Mouse (Mus musculus): ENCODE data around the gene Mmp8. TPM values are rescaled to one million over a fixed set of nuclear protein-coding genes. Genes with fewer than 3 reads are reported as not detected.

Mmp8 gene
- polyA plus RNA-seq, 1 experiment from 2014 or later = 0.79 TPM

DNA sequence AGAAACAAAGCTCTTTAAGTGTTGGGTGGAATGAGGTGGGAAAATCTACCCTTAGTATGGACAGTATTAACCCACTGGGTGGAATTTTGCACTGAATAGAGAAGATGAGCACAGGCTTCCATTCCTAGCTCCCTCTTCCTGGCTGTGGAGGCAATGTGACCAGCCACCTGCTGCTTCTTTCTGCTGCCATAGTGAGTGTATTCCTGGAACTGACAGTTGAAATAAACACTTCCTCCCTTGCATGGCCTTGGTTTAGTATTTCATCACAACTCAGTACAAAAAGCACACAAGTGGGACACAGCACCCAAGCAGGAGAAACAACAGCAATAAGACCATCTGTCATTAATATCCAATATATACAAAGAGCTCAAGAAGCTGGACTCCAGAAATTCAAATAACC, 6.3 kb upstream of the Mmp8 start:
- Histone ChIP-seq H3K4me3 (ENCODE audit: low read depth, low read length) (no peak overlapping the region), H3K27ac (replicated peaks; ENCODE audit: low read depth, low read length) (no peak overlapping the region), H3K4me2 (ENCODE audit: low read depth, low read length) (no peak overlapping the region), H3K4me1 (ENCODE audit: control insufficient read depth, insufficient read depth, low read length) (no peaks in the 10 kb centered on the region), H3K9me3 (ENCODE audit: control insufficient read depth, low read length) (no peaks in the 10 kb centered on the region), H3K27me3 (replicated peaks; ENCODE audit: control insufficient read depth, insufficient read depth, low read length) (no peaks in the 10 kb centered on the region), H3K9ac (ENCODE audit: low read depth, low read length) (no peak overlapping the region), H3K36me3 (ENCODE audit: control insufficient read depth, insufficient read depth, low read length) (no peaks in the 10 kb centered on the region)
- ATAC-seq (ENCODE audit: low read depth) (no peak), DNase-seq (ENCODE audit: low spot score) (no peak)

DNA sequence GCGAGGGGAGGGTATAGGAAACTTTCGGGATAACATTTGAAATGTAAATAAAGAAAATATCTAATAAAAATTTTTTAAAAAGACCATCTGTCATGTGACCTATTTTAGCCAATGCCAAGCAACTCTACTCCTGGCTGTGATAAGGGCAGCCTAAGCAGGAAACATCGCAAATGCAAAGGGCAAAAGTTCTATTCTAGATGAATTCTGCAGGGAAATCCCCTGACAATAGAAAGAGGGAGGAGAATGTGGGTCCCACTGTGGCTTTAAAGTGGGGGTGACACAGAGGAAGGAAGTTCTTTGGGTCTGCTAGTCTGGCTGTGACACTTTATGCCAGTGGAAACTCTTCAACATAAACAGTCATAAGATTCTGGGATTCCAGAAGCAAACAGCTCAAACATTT, 4.7 kb upstream of the Mmp8 start:
- DNase-seq (ENCODE audit: low spot score) (no peak), ATAC-seq (ENCODE audit: low read depth) (no peak)
- Histone ChIP-seq H3K9ac (ENCODE audit: low read depth, low read length) (no peak overlapping the region), H3K36me3 (ENCODE audit: control insufficient read depth, insufficient read depth, low read length) (no peaks in the 10 kb centered on the region), H3K4me2 (ENCODE audit: low read depth, low read length) (no peak overlapping the region), H3K27me3 (replicated peaks; ENCODE audit: control insufficient read depth, insufficient read depth, low read length) (no peaks in the 10 kb centered on the region), H3K9me3 (ENCODE audit: control insufficient read depth, low read length) (no peaks in the 10 kb centered on the region), H3K4me3 (ENCODE audit: low read depth, low read length) (no peak overlapping the region), H3K27ac (replicated peaks; ENCODE audit: low read depth, low read length) (no peak overlapping the region), H3K4me1 (ENCODE audit: control insufficient read depth, insufficient read depth, low read length) (no peaks in the 10 kb centered on the region)
- WGBS = 86% methylated on average over 3 of the region's 3 CpGs

- no peaks in the 10 kb centered on the region for H3K4me1 ChIP-seq (ENCODE audit: control insufficient read depth, insufficient read depth, low read length)
- H3K4me2 ChIP-seq (ENCODE audit: low read depth, low read length) = no peak overlapping the region
- 33% methylated on average over 3 of the region's 3 CpGs for WGBS
- no peak overlapping the region for H3K27ac ChIP-seq (replicated peaks; ENCODE audit: low read depth, low read length)
- no peak overlapping the region for H3K4me3 ChIP-seq (ENCODE audit: low read depth, low read length)
- ATAC-seq (ENCODE audit: low read depth) (no peak), DNase-seq (ENCODE audit: low spot score) (no peak)
- H3K36me3 ChIP-seq (ENCODE audit: control insufficient read depth, insufficient read depth, low read length) = no peaks in the 10 kb centered on the region
- no peaks in the 10 kb centered on the region for H3K9me3 ChIP-seq (ENCODE audit: control insufficient read depth, low read length)
- H3K27me3 ChIP-seq (replicated peaks; ENCODE audit: control insufficient read depth, insufficient read depth, low read length) = no peaks in the 10 kb centered on the region
- H3K9ac ChIP-seq (ENCODE audit: low read depth, low read length) = no peak overlapping the region
These were observed 3.9 kb upstream of the Mmp8 start for GRCm38 (mm10) chr9:7554382-7554781.

DNA sequence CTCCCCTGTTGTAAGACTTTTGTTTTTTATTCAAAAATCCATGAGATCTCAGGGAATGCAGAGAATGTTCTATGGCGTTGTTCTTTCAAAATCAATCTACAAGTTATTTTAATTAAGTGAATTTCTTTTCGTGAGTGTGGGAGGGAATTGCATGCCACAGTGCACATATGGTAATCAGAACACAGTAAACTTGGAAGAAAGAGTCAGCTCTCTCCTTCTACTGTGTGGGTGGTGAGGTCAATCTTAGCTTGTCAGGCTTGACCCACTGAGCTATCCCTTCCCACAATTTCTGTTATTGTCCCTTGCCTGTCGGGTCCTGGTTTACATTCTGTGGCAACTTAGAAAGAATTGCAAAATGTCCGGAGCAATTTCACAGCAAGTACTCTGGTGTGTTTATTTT, 1.8 kb downstream of the Mmp8 start:
- no peaks in the 10 kb centered on the region for H3K36me3 ChIP-seq (ENCODE audit: control insufficient read depth, insufficient read depth, low read length)
- no peak for DNase-seq (ENCODE audit: low spot score)
- H3K4me1 ChIP-seq (ENCODE audit: control insufficient read depth, insufficient read depth, low read length) = no peaks in the 10 kb centered on the region
- H3K9ac ChIP-seq (ENCODE audit: low read depth, low read length) = no peak overlapping the region
- no peaks in the 10 kb centered on the region for H3K27me3 ChIP-seq (replicated peaks; ENCODE audit: control insufficient read depth, insufficient read depth, low read length)
- no peak overlapping the region for H3K4me3 ChIP-seq (ENCODE audit: low read depth, low read length)
- no peak overlapping the region for H3K4me2 ChIP-seq (ENCODE audit: low read depth, low read length)
- 53% methylated on average over 4 of the region's 4 CpGs for WGBS
- no peak for ATAC-seq (ENCODE audit: low read depth)
- no peak overlapping the region for H3K27ac ChIP-seq (replicated peaks; ENCODE audit: low read depth, low read length)
- H3K9me3 ChIP-seq (ENCODE audit: control insufficient read depth, low read length) = no peaks in the 10 kb centered on the region

DNA sequence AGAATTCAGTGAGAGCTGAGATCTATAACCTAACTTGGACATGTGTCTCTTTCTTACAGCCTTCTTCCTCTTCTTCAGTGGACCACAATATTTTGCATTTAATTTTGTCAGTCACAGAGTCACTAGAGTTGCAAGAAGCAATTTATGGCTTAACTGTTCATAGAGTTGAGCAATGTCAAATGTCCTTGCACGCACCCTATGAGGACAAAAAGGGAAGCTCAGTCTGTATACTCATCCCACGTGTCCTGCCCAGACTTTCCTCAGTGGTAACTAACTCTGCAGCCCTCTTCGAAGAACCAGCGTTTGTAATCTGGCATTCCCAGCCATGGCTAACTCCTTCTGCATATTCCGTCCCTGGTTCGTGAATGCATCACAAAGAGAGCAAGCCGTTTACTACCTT, 9.1 kb downstream of the Mmp8 start:
- Histone ChIP-seq H3K4me2 (ENCODE audit: low read depth, low read length) (no peak overlapping the region), H3K36me3 (ENCODE audit: control insufficient read depth, insufficient read depth, low read length) (no peaks in the 10 kb centered on the region), H3K4me1 (ENCODE audit: control insufficient read depth, insufficient read depth, low read length) (no peaks in the 10 kb centered on the region), H3K9me3 (ENCODE audit: control insufficient read depth, low read length) (no peaks in the 10 kb centered on the region), H3K27me3 (replicated peaks; ENCODE audit: control insufficient read depth, insufficient read depth, low read length) (no peaks in the 10 kb centered on the region), H3K27ac (replicated peaks; ENCODE audit: low read depth, low read length) (no peak overlapping the region), H3K4me3 (ENCODE audit: low read depth, low read length) (no peak overlapping the region), H3K9ac (ENCODE audit: low read depth, low read length) (no peak overlapping the region)
- WGBS = 66% methylated on average over 7 of the region's 7 CpGs
- DNase-seq (ENCODE audit: low spot score) (no peak), ATAC-seq (ENCODE audit: low read depth) (no peak)

DNA sequence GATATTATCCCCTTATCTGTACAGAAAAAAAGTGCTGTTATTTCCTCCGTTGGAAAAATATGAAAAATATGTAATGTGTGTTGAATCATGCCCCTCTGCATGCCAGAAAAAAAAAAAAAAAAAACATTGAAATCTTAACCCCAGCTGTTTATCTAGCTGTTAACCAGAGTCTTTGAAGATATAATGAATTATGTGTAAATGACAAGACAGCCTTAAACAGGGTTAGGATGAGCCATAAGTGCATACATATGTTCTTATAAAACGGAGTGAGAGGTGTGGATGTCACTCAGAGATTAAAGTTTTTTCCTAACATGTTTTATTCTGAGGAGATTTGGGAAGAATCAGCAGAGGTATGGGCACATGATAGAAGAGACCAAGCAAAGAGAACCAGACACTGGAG, 9.7 kb downstream of the Mmp8 start:
- H3K4me3 ChIP-seq (ENCODE audit: low read depth, low read length) = no peak overlapping the region
- WGBS = 43% methylated on average over 2 of the region's 2 CpGs
- no peaks in the 10 kb centered on the region for H3K9me3 ChIP-seq (ENCODE audit: control insufficient read depth, low read length)
- no peak for DNase-seq (ENCODE audit: low spot score)
- no peak overlapping the region for H3K9ac ChIP-seq (ENCODE audit: low read depth, low read length)
- H3K36me3 ChIP-seq (ENCODE audit: control insufficient read depth, insufficient read depth, low read length) = no peaks in the 10 kb centered on the region
- H3K27ac ChIP-seq (replicated peaks; ENCODE audit: low read depth, low read length) = no peak overlapping the region
- H3K4me1 ChIP-seq (ENCODE audit: control insufficient read depth, insufficient read depth, low read length) = no peaks in the 10 kb centered on the region
- H3K4me2 ChIP-seq (ENCODE audit: low read depth, low read length) = no peak overlapping the region
- no peak for ATAC-seq (ENCODE audit: low read depth)
- no peaks in the 10 kb centered on the region for H3K27me3 ChIP-seq (replicated peaks; ENCODE audit: control insufficient read depth, insufficient read depth, low read length)

DNA sequence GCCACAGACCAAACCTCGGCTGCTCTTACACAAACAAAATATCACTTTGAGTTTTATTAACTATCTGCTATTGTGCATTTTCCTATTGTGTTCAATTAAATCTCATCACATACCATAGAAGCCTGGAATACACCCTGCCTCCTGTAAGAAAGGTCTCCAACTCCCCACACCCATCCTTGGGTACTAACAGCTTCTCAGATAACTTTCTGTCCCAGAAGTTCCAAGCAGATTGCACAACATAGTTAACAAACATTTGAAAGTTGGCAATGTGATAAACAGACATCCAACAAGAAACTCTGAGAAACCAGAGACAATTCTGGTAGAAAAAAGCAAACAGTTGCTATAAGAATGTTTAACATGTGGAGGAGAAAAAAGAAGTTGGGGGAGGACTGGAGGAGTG, 12.2 kb downstream of the Mmp8 start:
- no peak for ATAC-seq (ENCODE audit: low read depth)
- Histone ChIP-seq H3K4me3 (ENCODE audit: low read depth, low read length) (no peak overlapping the region), H3K27me3 (replicated peaks; ENCODE audit: control insufficient read depth, insufficient read depth, low read length) (no peaks in the 10 kb centered on the region), H3K4me1 (ENCODE audit: control insufficient read depth, insufficient read depth, low read length) (no peaks in the 10 kb centered on the region), H3K4me2 (ENCODE audit: low read depth, low read length) (no peak overlapping the region), H3K27ac (replicated peaks; ENCODE audit: low read depth, low read length) (no peak overlapping the region), H3K9ac (ENCODE audit: low read depth, low read length) (no peak overlapping the region), H3K36me3 (ENCODE audit: control insufficient read depth, insufficient read depth, low read length) (no peaks in the 10 kb centered on the region), H3K9me3 (ENCODE audit: control insufficient read depth, low read length) (no peaks in the 10 kb centered on the region)
- no peak for DNase-seq (ENCODE audit: low spot score)
- 93% methylated on average over 1 of the region's 1 CpGs for WGBS

DNA sequence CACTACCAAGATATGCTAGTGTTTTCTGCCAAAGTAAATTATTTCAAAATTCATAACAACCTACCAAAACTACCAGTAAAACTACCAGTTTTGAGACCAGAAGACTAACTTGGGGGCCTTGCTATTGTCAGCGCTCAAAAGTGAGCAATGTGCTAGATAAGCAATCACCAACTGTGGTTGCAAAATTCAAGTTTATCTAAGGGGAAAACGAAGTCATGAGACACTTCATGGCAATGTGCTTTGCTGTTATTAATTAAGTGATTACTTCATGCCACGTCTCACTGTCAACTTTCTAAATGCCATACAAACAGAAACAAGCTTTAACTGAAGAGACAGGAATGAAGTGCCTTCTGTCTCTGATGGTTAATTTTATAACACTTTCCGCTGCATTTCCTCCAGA, 12.9 kb downstream of the Mmp8 start, which contains the start of gene Mmp27:
Mmp27 (plus strand) TSS at position 235 of the 400 bp plus-strand sequence.
- Histone ChIP-seq H3K27ac (replicated peaks; ENCODE audit: low read depth, low read length) (no peak within 1 kb of the TSS), H3K4me3 (ENCODE audit: low read depth, low read length) (no peak within 1 kb of the TSS), H3K27me3 (replicated peaks; ENCODE audit: control insufficient read depth, insufficient read depth, low read length) (no peaks in the 10 kb centered on the region), H3K9ac (ENCODE audit: low read depth, low read length) (no peak within 1 kb of the TSS), H3K9me3 (ENCODE audit: control insufficient read depth, low read length) (no peaks in the 10 kb centered on the region), H3K4me2 (ENCODE audit: low read depth, low read length) (no peak within 1 kb of the TSS), H3K4me1 (ENCODE audit: control insufficient read depth, insufficient read depth, low read length) (no peaks in the 10 kb centered on the region), H3K36me3 (ENCODE audit: control insufficient read depth, insufficient read depth, low read length) (no peaks in the 10 kb centered on the region)
- no peak for DNase-seq (ENCODE audit: low spot score)
- ATAC-seq (ENCODE audit: low read depth) = no peak
- WGBS = 58% methylated on average over 4 of the region's 4 CpGs

DNA sequence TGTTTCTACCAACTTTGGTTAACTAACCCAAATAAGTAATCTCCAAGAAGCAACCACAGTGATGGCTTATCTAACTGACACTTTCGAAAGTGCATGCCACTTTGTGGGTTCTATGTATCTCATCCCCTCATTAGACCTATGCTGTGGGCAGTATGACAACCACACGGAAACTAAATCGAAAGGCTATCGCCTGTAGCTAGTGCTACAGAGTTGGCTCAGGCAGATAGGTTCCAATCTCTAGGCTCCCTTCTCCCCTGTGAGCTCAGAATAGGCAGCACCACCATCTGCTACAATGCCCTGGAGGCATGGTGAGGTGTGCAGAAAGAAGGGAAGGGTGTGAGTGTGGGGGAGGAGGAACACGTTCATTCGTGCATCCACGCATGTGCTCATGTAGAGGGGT, 13.9 kb downstream of the Mmp8 start:
- Histone ChIP-seq H3K9me3 (ENCODE audit: control insufficient read depth, low read length) (no peaks in the 10 kb centered on the region), H3K4me1 (ENCODE audit: control insufficient read depth, insufficient read depth, low read length) (no peaks in the 10 kb centered on the region), H3K27me3 (replicated peaks; ENCODE audit: control insufficient read depth, insufficient read depth, low read length) (no peaks in the 10 kb centered on the region), H3K9ac (ENCODE audit: low read depth, low read length) (no peak overlapping the region), H3K4me2 (ENCODE audit: low read depth, low read length) (no peak overlapping the region), H3K4me3 (ENCODE audit: low read depth, low read length) (no peak overlapping the region), H3K27ac (replicated peaks; ENCODE audit: low read depth, low read length) (no peak overlapping the region), H3K36me3 (ENCODE audit: control insufficient read depth, insufficient read depth, low read length) (no peaks in the 10 kb centered on the region)
- no peak for ATAC-seq (ENCODE audit: low read depth)
- DNase-seq (ENCODE audit: low spot score) = no peak
- 88% methylated on average over 7 of the region's 7 CpGs for WGBS
